Comparison of ENCODE assay signal across 13 mouse cellular contexts in the genomic region with DNA sequence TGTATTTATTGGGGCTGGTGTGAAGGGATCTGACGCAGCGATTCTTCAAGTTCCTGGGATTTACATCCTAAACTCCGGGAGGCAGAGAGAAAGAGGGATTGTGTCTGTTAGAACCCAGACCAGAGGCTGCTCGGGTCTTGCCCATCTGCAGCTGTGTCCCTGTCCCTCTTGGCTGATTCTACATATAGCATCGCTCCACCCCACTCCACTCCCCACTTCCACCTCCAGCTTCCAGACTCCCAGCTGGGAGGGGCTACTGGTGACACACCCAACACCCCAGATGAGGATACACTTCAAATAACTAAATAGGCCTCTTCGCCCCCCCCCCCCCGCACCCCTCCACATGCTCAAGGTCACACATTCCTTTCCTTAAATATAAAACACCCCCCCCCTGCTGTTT.
"Had no signal": no experiment of that assay in that cellular context is flagged by ENCODE, and none has a peak within 500 bp of the region (broad histone marks: within the 10 kb centered on the region; RNA-seq: fewer than 3 reads in every experiment).

No protein-coding gene starts in this region.

- H3K4me2 ChIP-seq: kidney, embryonic 15.5 days; liver, embryonic 11.5 days; liver, embryonic 15.5 days; neural tube, embryonic 15.5 days had no signal

- H3K4me3 ChIP-seq: kidney, embryonic 15.5 days; liver, embryonic 15.5 days; myocyte; neural tube, embryonic 15.5 days had no signal

- H3K9ac ChIP-seq: kidney, embryonic 15.5 days; liver, embryonic 15.5 days; neural tube, embryonic 15.5 days had no signal

- DNase-seq: kidney, postnatal 14 days; left cerebral cortex, postnatal 4 days; lung, adult 2 months; lung, postnatal 36 days; right cerebral cortex, adult 18-20 months; thymus, postnatal 4 days had no signal

- H3K27ac ChIP-seq: kidney, embryonic 15.5 days; liver, embryonic 15.5 days; neural tube, embryonic 15.5 days; stomach, postnatal 0 days had no signal

- H3K36me3 ChIP-seq: kidney, embryonic 15.5 days; liver, embryonic 15.5 days; neural tube, embryonic 15.5 days had no signal

- H3K27me3 ChIP-seq: neural tube, embryonic 15.5 days had no signal

- H3K4me1 ChIP-seq: liver, embryonic 15.5 days had no signal

- ATAC-seq: lung, postnatal 0 days had no signal

- H3K9me3 ChIP-seq: liver, embryonic 15.5 days; neural tube, embryonic 15.5 days had no signal
